Mouse (Mus musculus) monocyte, adult 59 days (primary cell): ENCODE results near the gene Gm5662. TPM values are rescaled to one million over a fixed set of nuclear protein-coding genes. Genes with fewer than 3 reads are reported as not detected.

Experiments
- total RNA-seq, 2 experiments: library from RNA; stranded (reverse); gene quantifications; one replicate each; pipeline ENCODE4 v1.2.4; 2023

The Gm5662 gene
- not detected for total RNA-seq

GRCm38 (mm10) chr12:88274400-88274799, at the start of gene Gm5662:
Gene Gm5662 (minus strand): TSS chr12:88274500.

GRCm38 (mm10) chr12:88323926-88324325, 49.6 kb upstream of the Gm5662 start, which contains the start of gene Gm5039:
Gene Gm5039 (minus strand): TSS chr12:88324026.

GRCm38 (mm10) chr12:88250000-88250399, 24.3 kb downstream of the Gm5662 start, which contains the start of gene Gm8332:
Gene Gm8332 (minus strand): TSS chr12:88250100.

Other genes with a start within 250 kb of the Gm5662 start
- gene Gm2056, start 247.5 kb downstream of the Gm5662 start, total RNA-seq, result not detected
- not detected for gene Gm16368, start 190.8 kb downstream of the Gm5662 start, total RNA-seq
- gene Gm10436, start 92.4 kb downstream of the Gm5662 start, total RNA-seq, result not detected
- gene Gm8332, start 24.4 kb downstream of the Gm5662 start, total RNA-seq, result not detected
- not detected for gene Gm5039, start 49.5 kb upstream of the Gm5662 start, total RNA-seq
- gene Adck1, start 86.1 kb upstream of the Gm5662 start, total RNA-seq, result 10 to 100 TPM; 13.4 to 14.5 TPM